Mouse (Mus musculus): ENCODE measurements around the gene Dtl.
"Not testable (repeated sequence)": the region's sequence is repeated elsewhere in the genome, so short reads cannot be mapped to it uniquely, and the experiment has no call there.

Gene Dtl

DNA sequence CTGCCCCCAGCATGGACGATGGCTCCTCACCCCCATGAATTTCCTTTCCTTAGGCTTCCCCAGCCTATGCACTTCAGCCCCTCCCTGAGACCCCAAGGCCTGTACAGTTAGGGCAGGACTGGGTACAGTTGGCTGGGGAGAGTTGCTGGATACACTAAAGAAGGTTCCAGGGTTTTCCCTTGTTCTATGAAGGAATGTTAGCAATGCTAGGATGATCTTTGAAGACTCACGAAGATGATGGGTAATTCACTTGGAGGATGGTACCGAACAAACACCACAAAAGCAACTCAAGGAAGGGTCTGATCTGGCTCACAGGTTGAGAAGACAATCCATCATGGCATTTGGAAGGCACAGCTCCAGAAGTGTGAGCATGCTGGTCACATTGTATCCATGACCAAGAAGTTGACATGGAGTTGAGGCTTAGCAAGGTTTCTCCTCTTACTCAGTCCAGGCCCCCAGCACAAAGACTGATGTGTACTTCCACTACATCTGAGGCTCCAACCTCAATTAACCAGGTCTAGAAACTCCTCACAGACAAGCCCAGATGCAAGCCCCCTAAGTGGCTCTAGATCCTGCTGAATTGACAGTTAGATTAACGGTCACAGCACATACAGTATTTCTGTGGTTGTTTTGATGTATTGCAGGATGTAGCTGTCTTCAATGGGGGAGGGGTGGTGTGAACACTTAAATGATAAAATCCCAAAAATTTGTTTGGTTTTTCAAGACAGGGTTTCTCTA lies 55.8 kb downstream of the Dtl start:
- no peak for DNase-seq (ENCODE audit: low spot score)

DNA sequence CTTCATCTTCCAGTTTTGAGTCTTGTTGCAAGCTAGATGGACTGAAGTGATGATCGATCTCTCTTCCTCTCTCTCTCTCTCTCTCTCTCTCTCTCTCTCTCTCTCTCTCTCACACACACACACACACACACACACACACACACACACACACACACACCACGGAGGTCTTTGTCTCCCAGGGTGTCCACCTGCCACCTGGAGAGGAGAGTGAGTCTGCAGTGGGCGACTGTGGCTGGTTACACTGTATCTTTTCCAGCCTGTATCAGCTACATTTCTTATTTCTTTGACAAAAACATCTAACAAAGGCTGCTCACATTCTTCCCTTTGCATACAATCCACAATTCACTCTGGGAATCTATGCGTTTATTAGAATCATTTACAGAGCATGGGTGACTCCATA lies 56.4 kb downstream of the Dtl start:
- DNase-seq (ENCODE audit: low spot score), result no peak

DNA sequence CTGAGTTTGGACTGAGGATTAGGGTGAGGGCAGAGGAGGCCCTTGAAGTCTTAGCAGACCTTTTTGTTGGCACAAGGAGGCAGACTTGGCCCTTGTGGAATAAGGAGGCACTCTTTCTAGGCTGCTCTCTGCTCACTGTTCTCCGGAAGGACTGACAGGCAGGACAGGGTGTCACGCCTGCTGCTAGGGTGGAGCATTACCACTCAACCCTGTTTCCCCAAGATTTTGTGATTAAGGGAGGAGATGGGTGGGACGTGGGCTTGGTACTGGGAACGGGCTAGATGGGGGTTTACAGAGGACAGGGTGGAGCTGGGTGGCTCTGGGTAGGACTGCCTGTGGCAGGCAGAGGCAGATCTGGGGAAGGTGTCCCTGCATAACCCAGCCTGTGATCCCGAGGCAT lies 57.4 kb downstream of the Dtl start:
- DNase-seq (ENCODE audit: low spot score), result no peak

DNA sequence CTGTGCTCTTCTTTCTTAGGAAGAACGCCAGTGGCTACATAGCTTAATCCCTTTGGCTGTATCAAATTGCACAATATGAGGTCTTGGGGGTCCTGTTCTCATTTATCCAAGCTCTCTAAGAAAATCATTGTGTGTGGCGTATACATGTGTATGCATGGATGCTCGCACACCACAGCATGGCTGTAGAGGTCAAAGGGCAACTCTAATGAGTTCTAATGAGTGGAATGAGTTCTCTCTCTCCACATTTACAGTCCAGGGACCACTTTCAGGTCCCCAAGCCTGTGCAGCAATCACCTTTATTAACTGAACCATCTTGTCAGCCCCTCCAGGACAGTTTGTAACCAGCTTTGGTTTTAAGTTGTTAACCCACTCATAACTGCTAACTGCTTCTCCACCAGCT lies 58.3 kb downstream of the Dtl start:
- DNase-seq (ENCODE audit: low spot score), result no peak

DNA sequence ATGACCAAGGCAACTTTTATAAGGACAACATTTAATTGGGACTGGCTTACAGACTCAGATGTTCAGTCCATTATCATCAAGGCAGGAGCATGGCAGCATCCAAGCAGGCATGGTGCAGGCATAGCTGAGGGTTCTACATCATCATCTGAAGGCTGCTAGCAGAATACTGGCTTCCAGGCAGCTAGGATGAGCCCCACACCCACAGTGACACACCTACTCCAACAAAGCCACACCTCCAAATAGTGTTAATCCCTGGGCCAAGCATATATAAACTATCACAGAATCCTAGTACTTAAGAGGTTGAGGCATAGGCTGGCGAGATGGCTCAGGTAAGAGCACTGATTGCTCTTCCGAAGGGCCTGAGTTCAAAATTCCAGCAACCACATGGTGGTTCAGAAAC lies 59.0 kb downstream of the Dtl start:
- not testable (repeated sequence) for DNase-seq (ENCODE audit: low spot score)

DNA sequence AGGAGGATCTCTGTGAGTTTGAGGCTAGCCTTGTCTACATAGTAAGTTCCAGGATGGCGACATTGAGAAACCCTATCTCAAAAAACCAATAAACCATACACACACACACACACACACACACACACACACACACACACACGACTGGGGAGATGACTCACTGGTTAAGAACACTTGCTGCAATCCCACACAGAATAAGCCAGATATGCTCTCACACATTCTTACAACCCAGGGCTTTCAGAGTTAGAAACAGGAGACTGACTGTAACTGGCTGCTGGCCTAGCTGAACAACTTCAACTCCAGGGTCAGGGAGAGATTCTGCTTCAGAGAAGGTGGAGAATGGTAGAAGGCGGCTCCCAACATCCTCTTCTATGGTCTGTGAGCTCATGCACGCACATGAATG lies 62.1 kb downstream of the Dtl start:
- DNase-seq (ENCODE audit: low spot score), result no peak

DNA sequence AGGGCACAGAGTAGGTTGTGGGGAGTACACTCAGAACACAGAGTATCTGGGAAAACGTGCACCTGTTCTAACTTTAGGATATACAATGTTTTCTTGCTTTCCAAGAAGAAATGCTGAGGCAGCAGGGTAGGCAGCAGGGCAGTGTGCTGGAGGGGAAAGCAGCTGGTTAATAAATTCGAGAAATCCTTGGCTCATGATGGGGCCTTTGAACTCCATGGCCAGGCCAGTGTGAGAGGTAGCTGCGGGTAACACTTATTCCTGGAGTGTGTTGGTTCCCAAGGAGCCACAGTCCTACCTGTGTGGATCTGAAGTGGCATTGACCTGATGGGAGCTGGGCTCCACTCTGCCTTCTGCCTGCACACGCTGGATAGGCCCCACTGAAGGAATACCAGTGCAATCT lies 63.0 kb downstream of the Dtl start:
- DNase-seq (ENCODE audit: low spot score), result no peak

DNA sequence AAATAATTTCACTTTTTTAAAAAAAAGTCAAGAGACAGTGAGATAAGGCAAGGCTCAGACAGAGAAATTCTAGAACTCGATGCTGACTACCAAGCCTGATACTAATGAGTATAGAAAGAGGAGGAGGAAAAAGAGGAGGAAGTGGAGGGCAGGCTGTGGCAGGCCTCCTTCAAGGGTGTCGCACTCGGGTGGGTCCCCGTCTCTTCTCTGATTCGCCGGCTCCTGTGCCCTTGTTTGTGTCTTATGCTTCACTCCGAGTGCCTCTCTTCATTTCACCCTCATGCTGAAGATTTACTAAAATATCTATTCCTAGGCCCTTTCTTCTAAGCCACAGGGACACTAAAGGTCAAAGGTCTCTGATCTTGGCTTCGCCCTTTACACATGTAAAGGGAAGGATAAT lies 63.8 kb downstream of the Dtl start:
- DNase-seq (ENCODE audit: low spot score), result no peak

DNA sequence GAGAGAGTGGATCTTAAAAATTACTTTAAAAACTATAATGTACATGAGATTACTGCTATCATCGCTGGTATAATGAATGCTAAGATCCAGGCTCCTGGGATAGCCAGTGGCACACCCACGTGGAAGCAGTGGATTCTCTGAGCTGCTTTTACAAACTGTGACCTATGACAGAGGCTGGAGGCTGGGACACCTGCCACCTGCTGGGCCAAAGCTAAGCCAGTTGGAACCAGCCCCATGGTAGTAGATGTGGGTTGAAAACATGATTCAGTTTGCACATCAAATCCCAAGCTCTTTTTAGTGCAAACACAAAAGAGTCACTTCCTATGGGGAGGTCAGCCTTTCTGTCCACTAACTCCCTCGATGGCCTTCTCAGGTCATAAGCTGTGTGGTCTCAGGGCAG lies 65.5 kb downstream of the Dtl start:
- DNase-seq (ENCODE audit: low spot score), result no peak

DNA sequence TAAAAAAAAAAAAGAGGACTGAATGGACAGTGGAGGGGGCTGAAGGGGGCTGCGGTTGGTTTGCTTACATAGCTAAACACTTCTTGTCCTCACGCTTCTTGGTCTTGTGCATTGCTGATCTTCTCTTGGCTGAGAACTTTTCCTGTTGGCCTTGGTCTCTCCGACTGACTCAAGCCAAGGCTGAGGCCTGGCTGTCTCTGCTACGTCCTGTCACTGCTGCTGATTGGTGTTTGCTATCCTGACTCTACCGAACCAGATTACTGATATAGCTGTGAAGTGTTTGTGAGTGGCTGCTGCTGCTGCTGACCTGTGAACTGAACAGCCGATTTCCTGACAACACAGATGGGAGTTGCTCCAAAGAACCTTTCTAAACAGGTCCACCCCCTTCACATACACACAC lies 66.2 kb downstream of the Dtl start:
- DNase-seq (ENCODE audit: low spot score), result no peak

DNA sequence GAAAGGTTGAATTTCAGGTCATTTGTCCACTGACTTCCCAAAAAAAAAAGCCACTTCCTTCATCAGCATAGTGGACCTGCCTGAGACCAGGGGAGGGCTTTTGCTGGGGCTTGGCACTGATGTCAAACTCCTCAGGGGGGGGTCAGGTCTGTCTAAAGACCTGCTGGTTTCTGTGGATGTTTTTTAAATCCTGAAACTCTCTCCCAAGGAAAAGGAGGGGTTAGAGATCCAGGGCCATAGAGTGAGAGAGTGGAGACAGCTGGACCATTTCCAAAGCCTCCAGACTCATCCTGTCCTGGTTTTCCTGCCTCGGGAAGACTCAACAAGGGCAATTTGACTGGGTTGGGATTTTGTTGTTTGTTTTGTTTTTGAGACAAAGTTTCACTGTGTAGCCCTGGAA lies 68.6 kb downstream of the Dtl start:
- DNase-seq (ENCODE audit: low spot score), result no peak

DNA sequence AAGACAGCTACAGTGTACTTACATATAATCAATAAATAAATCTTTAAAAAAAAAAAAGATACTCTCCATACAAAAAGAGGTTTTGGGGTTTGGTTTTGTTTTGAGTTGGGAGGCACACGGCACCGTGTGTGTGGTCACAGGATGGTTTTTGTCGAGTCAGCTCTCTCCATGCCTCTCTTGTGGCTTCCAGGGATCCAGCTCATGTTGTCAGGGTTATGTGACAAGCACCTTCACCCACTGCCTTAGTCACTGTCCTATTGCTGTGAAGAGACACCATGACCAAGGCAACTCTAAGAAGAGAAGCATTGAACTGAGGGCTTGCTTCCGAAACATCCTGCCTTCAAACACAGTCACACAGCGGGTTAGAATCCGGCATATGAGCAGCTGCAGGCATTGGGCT lies 75.7 kb downstream of the Dtl start:
- no peak for DNase-seq (ENCODE audit: low spot score)

DNA sequence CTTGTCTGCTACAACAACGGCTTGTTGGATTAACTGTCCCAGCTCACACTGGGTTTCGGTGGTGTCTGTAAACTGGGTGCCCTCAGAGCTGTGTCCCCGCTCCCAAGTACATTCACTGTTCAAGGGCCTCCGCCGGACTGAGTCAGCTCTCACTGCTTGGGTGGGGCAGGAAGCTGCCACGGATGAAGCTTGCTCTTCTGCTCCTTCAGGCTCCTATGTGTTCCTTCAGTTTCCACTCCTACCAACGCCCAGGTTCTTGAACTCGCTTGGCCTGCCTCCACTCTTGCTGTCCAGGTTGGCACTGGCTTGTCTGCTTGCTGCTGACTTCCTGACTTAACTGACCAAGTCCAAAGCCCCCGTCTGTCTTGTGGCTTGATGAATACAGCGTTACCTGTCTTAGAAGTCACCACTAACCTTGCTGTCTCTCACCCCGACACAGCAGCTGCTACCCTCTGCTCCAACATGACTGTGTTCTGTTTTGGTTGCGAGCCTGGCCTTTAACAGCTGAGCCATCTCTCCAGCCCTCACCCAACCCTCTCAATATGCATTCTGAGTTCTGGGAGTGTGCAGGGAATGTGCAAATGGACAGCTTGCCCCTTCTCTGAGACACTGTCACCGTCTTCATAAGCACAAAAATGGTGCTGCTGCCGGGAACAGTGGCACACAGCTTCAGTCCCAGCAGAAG lies 76.9 kb downstream of the Dtl start:
- no peak for DNase-seq (ENCODE audit: low spot score)

DNA sequence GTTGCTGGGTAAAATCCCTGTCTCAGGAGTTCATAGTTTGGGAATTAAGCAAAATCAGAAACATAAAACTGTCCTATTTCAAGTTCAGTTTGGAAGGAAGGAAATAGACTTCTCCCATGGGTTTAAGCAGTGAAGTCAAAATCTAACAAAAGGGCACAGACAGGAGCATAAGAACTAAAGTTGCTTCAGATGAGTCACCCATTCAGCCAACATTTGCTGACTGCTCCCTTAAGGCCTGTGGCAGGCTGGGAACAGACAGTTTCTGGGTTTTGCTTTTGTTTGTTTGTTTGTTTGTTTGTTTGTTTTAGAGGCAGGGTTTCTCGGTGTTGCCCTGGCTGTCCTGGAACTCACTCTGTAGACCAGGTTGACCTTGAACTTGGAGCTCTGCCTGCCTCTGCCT lies 78.7 kb downstream of the Dtl start:
- no peak for DNase-seq (ENCODE audit: low spot score)

DNA sequence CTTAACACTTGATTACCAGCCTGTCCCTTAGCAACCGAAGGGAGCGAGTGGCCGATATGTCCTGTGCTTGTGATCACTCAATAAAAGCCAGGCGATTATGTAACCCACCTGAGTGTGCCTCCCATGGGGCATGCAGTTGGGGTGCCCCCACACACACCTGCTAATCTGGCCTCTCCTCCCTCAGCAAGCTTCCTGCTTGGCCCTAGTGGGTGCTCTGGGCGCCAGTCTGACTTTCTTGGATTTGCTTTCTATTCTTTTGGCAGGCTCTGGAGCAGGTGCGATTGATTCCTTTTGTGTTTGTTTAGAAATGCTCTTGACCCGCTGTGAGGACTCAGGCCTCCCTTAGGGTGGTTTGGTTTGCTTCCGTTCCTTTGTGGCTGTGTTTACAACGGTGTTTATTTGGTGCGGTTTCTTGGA lies 80.3 kb downstream of the Dtl start:
- no peak for DNase-seq (ENCODE audit: low spot score)

DNA sequence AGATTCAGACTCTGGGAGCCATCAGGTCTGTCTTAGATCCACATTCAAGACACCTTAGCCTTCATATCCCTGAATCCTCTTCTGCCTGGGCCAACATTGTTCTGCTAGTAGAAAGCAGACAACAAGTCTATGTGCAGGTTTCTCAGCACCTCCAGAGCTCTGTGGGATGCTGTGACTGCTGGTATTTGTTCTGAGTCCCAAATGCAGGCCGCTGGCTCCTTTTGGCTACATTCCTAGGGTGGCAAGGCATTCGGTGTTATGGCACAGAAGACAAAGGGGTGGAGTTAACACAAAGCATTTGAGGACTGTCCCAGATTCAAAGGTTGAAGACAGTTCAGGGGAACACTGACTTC lies 81.1 kb downstream of the Dtl start:
- no peak for DNase-seq (ENCODE audit: low spot score)

DNA sequence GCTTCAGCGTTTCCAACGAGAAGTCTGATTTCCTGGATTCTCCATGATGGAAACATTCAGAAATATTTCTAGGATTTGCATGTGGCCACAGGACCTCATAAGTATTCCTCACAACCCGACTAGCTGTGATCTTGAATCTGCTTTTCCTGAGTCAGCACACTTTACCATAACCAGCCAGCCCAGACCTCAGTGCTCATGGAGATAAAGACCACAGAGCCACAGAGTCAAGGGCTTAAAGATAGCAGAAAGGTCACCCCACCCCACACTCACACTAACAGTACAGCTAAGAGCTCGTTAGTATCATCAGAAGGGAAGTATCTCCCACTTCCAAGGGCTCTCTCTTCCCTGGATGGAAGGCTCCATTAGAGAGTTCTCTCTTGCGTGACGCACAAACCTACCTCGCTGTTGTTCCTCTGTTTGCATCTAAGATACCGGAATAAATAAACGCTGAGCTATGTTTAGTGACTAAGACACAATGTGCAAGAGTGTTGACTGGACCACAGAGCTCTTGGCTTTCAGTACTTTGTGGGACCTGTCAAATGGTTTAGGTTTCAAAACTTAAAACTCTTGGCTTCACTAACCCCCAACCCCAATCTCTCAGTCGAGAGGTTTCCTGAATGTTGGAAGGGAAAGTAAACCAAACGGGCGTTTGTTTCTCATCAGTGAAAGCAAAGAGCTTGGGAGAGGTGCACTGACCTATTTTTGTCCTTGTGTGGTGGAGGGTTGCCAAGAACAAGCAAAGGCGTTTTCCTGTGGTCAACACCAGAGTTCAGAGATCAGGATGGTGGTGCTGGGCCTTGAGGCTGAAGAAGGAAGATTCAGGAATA lies 81.7 kb downstream of the Dtl start:
- no peak for DNase-seq (ENCODE audit: low spot score)

DNA sequence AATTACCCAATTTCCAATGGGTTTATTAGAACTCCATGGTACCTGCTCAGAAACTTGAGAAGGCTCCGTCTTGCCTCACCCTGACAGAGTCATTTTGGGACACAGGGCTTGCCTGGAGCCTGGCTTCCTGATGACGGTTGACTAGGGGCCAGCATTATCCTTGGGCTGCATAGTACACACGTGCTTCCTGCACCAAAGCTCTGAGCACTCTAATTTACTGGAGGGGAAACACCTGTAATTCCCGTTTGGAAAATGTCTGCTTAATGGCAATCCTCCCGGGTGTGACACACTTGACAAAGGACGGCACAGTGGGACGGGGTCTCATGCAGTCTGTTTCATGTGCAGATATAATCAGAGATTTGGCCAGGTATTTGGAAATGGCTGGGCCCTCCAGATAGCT lies 84.9 kb downstream of the Dtl start:
- DNase-seq (ENCODE audit: low spot score), result no peak

Measured in spleen, adult 12 weeks (tissue).